Mouse (Mus musculus) E14TG2a.4 (cell line): ENCODE measurements around the gene Lrrc7.

ENCODE experiments used
- CTCF ChIP-seq: conservative IDR thresholded peaks from 2 replicates; pipeline ENCODE4 v1.5.1; 2014; ENCODE audit warnings: low read length
- NANOG ChIP-seq: IDR thresholded peaks from 2 replicates; pipeline ENCODE4 v1.6.1; 2014; ENCODE audit warnings: borderline replicate concordance, low read length, mixed read lengths
- POU5F1 ChIP-seq: IDR thresholded peaks from 2 replicates; pipeline ENCODE4 v1.6.1; 2014; ENCODE audit warnings: low read length, borderline replicate concordance

DNA sequence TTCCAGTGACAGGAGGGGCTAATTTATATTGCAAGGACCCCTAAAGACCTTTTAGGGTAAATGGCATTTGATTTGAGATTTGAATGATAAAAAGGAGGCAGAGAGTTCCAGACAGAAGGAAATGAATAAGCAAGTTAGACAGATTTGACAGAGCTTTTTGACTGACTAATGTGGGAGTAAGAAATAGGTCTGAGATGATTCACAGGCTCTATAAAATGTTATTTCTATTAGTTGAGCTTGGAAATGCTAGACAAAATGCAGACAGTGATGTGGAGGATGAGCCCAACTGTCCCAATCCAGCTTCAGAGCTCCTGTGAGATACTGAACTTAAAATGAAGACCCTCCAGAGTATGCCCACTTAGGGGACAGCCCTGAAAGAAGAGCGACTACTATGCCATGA, 289.3 kb downstream of the Lrrc7 start:
- TF ChIP-seq CTCF (no peak), NANOG (no peak), POU5F1 (no peak)
